Mouse (Mus musculus): ENCODE data around the gene Mrps15. TPM values are rescaled to one million over a fixed set of nuclear protein-coding genes. Genes with fewer than 3 reads are reported as not detected.
"Not testable (repeated sequence)": the region's sequence is repeated elsewhere in the genome, so short reads cannot be mapped to it uniquely, and the experiment has no call there.

Gene Mrps15
- total RNA-seq, 2 experiments from 2014 or later: 79.5 to 82.5 TPM

- intact Hi-C loops (cut with DNase I): no loop called here
- peak; percentile 32 to 34 for DNase-seq
Measured at GRCm38 (mm10) chr4:126067401-126068077, 20.8 kb downstream of the Mrps15 start.

DNA sequence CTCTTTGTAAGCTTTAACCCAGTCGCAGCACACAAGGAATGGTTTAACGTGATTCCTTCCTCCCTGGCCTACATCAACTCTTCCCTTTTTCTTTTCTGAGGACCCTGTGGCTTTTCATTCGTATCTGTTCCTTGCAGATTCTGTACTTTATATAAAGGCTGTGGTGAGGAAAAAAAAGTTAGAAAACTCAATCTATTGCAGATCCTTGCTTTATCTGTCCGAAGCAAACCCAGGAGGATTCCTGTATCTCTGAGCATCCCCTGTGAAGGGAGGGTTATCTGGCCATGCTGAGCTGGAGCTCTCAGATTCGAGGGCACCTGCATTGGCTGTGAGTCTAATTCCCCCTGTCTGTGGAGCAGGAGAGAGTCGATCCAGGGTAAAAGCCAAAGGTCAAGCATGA is 22.1 kb downstream of the Mrps15 start:
- intact Hi-C loops (cut with DNase I): no loop called here
- DNase-seq: no peak

DNA sequence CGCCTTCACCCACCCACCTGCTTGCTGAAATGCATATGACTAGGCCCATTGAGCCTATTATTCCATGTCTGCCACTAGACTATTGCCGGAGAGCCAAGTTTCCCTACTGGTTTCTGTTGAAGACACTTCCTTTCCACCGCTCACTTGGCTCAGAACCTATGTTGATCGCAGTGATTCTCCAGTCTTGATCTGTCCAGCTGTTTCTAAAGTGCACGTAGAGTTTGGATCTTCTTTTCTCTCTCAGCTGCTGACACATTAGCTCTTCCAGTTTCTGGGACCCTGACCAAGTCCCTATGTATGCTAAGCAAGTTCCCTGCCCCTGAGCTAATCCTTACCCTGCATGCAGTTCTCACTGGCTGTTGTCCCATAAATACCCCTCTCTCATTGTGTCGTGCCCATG is 31.1 kb downstream of the Mrps15 start:
- intact Hi-C loops (cut with DNase I): no loop called here
- DNase-seq: no peak

DNA sequence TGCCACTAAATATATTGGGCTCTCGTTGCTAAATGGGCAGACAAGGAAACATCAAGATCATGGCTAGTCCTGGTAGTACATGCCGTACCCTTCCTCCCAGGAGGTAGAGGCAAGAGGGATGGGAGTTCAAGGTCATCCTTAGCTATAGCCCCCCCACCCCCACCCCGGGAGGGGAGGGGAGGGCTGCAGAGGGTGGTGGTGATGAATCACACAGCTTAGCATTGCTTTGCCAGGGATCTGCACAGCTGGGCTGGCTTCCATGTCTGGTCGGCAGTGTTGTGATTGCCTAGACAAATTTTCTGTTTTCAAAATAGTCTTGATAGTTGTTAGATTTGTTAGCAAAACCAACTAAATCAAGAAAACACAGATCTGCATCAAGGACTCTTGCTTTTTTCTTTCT is 32.5 kb downstream of the Mrps15 start:
- no peak for DNase-seq
- intact Hi-C loops (cut with DNase I): no loop called here

GRCm38 (mm10) chr4:126081601-126082000 is 34.9 kb downstream of the Mrps15 start:
- DNase-seq: no peak
- intact Hi-C loops (cut with DNase I): no loop called here

GRCm38 (mm10) chr4:126083021-126083420 is 36.3 kb downstream of the Mrps15 start:
- no peak for DNase-seq
- intact Hi-C loops (cut with DNase I): no loop called here

GRCm38 (mm10) chr4:126084382-126084781 is 37.7 kb downstream of the Mrps15 start:
- no peak for DNase-seq
- intact Hi-C loops (cut with DNase I): no loop called here

DNA sequence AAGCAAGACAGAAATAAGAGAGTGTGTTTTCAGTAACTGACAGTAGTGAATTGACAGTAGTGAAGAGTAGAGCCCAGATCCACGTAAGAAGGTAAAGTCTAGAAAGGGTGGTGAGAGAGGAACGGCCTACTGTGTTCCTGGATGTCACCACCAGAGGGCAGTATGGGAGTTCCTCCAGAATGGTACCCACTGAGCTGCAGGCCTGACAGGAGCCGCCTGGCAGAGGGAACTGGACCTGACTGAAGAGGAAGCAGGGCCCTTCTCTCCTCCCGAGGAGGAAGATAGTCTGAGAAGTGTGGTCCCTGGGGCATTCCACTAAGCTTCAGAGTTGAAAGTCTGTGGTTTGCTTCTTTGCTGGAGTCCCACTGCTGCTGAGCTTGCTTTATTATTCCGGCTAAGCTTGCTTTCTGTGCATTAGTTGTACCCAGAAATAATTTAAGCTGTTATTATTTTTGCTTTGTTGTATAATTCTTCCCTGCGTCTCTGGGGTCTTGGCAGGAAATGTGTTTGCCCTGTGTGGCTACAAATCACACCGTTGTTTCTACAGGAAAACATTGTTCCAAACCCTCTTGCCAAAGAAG is 39.4 kb downstream of the Mrps15 start:
- intact Hi-C loops (cut with DNase I): loop anchor here (1.0 to 5.0 kb wide), 3 partner anchors 28 to 176 kb away; partner anchors contain the start of gene Trappc3

DNA sequence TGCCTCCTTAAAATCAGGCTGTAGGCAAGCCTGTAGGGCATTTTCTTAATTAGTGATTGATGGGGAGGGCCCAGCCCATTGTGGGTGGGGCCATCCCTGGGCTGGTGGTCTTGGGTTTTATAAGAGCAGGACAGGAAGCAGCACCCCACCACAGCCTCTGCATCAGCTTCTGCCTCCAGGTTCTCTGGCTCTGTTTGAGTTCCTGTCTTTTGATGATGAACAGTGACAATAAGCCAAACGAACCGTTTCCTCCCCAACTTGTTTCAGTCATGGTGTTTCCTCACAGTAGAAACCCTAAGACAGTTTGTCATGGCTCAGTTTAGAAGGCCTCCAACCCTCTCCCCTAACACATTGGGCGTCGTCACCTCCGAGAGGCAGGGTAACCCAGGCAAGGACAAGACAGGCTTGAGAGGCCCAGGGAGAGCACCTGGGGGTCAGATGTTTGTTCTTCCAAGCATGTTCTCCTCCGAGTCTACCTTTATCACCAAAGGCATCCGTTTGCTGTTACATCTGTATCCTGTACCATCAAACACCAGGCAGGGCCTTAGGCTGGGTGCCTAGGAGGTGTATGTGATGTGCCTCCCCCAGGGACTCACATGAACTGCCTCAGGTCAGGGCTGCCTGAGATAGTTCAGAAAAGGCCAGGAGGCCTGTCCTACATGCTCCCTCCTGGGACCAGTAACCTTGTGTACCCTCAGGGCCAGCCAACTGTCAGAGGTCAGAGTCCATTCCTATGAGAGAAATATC is 43.5 kb downstream of the Mrps15 start:
- intact Hi-C loops (cut with DNase I): no loop called here

More for the DNA sequence above, 39.4 kb downstream of the Mrps15 start:
- DNase-seq: peak; percentile 81 to 83

GRCm38 (mm10) chr4:126090848-126091124 is 44.1 kb downstream of the Mrps15 start:
- intact Hi-C loops (cut with DNase I): no loop called here
- DNase-seq: no peak

More for the DNA sequence above, 43.5 kb downstream of the Mrps15 start:
- DNase-seq: no peak

- DNase-seq: no peak
- intact Hi-C loops (cut with DNase I): no loop called here
Measured at GRCm38 (mm10) chr4:126091873-126092272, 45.1 kb downstream of the Mrps15 start.

GRCm38 (mm10) chr4:126095622-126096430 is 49.1 kb downstream of the Mrps15 start:
- DNase-seq: not testable (repeated sequence)
- intact Hi-C loops (cut with DNase I): loop anchor here (5.0 kb wide), 1 partner anchor 226 kb away; the partner anchor contains the start of gene Adprhl2

GRCm38 (mm10) chr4:126096464-126097111 is 49.9 kb downstream of the Mrps15 start, which contains the start of gene Lsm10:
Gene Lsm10 (plus strand): TSS chr4:126096623.
- intact Hi-C loops (cut with DNase I): loop anchor here (5.0 kb wide), 1 partner anchor 226 kb away; the partner anchor contains the start of gene Adprhl2
- peak; percentile 90 to 92 for DNase-seq

DNA sequence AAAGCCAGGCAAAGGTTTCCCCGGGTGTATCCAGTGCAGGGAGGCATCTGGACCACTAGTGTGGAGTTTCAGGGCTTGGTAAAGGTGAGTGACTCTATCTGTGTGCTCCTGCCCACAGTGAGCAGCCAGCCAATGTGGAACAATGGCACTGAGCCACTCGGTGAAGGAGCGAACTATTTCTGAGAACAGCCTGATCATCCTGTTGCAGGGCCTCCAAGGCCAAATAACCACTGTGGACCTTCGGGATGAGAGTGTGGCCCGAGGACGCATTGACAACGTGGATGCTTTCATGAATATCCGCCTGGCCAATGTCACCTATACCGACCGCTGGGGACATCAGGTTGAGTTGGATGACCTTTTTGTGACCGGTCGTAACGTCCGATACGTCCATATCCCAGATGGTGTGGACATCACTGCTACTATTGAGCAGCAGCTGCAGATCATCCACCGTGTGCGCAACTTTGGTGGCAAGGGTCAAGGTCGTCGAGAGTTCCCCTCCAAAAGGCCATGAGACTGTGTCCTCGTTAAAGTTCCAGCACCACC is 51.1 kb downstream of the Mrps15 start:
- no peak for DNase-seq
- intact Hi-C loops (cut with DNase I): loop anchor here (5.0 kb wide), 1 partner anchor 225 kb away; the partner anchor contains the start of gene Adprhl2

DNA sequence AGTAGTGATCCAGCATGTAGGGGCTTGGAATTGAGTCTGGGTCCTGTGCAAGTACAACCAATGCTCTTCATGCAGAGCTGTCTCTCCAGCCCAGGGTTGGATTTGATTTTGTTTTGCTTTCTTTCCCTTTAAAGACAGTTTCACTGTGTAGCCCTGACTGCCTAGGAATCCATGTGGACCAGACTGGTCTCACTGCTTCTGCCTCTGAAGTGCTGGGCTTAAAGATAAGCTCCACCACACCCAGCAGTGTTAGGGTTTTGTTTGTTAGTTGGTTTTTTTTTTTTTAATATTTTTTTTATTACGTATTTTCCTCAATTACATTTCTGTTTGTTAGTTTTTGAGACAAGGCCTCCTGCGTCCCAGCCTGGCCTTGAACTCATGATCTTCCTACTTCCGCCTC is 52.6 kb downstream of the Mrps15 start:
- intact Hi-C loops (cut with DNase I): loop anchor here (5.0 kb wide), 1 partner anchor 223 kb away; the partner anchor contains the start of gene Adprhl2
- DNase-seq: no peak

DNA sequence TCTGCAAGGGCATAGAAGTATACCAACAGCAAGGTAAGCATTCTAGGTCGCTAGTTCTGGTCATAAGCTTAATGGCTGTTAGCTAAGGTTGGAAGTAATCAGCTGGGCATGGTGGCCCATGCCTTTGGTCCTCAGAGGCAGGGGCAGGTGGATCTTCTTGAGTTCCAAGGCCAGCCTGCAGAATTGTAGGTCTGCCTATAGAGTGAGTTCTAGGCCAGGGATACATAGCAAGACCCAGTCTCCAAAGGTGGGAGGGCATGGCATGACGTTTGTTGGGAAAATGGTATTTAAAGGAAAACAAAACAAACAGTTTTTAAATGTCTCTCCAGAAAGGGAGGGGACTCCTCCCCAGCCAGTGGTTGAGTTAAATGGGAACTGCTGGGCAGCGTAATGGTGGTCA is 54.0 kb downstream of the Mrps15 start:
- intact Hi-C loops (cut with DNase I): no loop called here
- no peak for DNase-seq

DNA sequence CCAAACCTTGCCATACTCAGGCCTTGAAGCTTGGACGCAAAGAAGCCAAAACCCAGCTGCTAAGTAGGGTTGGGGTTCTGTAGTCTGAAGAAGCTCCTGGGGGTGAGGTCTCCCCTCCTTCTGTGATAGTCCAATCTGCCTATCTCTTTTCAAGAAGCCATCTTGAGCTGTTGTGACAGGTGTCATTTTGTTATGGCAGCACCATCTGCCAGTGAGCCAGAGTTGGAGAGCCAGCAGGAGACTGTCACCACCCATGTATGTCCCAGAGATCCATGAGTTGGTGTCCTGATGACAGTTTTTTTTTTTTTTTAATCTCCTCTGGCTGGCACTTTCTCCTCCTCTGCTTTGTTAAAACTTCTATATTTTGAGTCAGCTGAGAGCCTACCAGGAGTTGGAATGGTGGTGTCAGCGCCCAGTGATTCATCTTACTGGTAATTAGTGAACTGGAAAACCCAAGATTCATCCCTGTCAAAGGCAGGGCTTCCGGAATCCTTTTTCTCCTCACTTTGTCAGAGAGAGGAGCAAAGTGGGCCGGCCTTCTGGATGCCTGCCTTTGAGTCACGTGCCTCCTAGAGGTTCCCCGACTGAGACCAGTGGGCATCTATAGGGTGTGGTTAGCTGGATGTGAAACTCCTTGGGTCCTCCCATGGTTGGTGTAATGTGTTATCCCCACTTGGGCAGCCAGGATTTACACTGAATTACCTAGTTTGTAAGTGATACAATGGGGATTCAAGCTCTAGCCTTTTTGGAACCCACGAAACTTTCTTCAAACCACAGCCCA is 55.5 kb downstream of the Mrps15 start:
- intact Hi-C loops (cut with DNase I): no loop called here
- peak in 1 of 2 experiments; percentile 44 for DNase-seq

- peak; percentile 83 to 90 for DNase-seq
- intact Hi-C loops (cut with DNase I): no loop called here
Measured at GRCm38 (mm10) chr4:126103057-126103581, 56.4 kb downstream of the Mrps15 start.

DNA sequence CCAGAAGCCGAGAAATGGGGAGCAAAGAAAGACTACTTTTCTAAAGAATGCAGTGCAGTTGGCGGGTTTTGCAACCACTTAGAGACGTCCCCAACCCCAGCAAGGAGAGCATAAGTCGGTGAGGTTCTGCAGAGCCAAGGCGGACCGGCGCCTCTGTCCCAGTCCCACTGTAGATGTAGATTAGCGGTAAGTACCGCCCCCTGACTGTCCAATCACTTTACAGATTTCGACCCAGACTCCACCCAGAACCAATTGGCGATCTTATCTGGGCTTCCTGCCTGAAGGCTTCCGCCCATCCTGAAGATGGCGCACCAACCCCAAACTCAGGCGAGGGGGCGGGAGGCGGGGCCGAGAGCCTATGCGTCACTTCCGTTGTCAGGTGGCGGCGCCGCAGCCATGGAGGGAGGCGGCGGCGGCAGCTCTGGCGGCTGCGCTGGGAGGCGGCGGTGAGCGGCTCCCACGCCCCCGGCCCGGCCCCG is 56.9 kb downstream of the Mrps15 start, which contains the start of gene Stk40:
TSS of gene Stk40 (plus strand) at position 368 of the 479 bp plus-strand sequence.
- intact Hi-C loops (cut with DNase I): no loop called here

More for the DNA sequence above, 56.9 kb downstream of the Mrps15 start, which contains the start of gene Stk40:
- peak; percentile 93 to 94 for DNase-seq
